Mouse (Mus musculus): ENCODE measurements around the gene Pdc. TPM values are rescaled to one million over a fixed set of nuclear protein-coding genes. Genes with fewer than 3 reads are reported as not detected.
"Not testable (repeated sequence)": the region's sequence is repeated elsewhere in the genome, so short reads cannot be mapped to it uniquely, and the experiment has no call there.

Pdc gene
- polyA plus RNA-seq (2015; fragmentation: Nextera tagmentation; extraction: Ambion mirVana) = not detected in 2 replicates

DNA sequence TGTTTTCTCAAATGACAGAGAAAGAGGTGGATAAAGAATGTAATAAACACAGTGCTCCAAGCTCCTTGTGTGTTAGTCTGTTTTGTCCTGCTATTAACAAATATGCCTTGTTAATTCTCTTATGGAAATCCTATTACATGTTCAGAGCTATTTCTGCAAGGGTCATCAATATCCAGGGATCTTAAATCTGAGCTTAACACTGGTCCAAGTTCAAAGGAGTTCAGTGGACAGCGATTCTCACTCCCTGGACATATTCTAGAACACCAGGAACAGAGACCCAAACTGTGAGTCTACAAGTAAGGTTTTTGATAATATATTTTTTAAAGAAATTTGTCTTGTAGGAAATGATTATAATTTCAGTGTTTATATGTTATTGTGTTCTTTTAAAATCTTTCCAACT is at the start of gene Pdc:
Gene Pdc (plus strand): TSS at position 213 of the 400 bp plus-strand sequence.
- H3K27me3 ChIP-seq (ENCODE audit: control insufficient read depth, insufficient read depth, low read depth, low read length) = no peaks in the 10 kb centered on the region

DNA sequence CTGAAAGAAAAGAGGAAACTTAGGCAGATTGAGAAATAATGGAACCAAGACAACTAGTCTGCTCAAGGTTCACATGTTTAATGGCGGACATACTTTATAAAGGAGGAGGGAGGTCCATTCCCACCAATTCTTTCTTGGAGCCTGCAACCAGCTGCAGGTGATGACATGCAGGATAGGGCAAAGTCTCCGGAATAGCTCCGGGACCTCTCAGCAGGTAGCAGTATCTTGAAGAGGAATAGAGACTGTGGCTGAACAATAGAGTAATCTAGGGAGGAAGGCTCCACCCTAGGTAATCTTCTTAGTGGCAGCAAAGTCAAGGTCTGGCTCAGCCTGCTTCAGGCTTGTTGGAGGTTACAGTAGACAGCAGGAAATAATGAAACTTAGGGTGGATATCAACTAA is 25.2 kb upstream of the Pdc start:
- H3K36me3 ChIP-seq (ENCODE audit: control insufficient read depth, insufficient read depth, low read length); H3K9me3 ChIP-seq (replicated peaks; ENCODE audit: control insufficient read depth, low read length, poor library complexity, severe bottlenecking); H3K4me3 ChIP-seq (ENCODE audit: low read depth, low read length); H3K4me1 ChIP-seq (ENCODE audit: control insufficient read depth, insufficient read depth, low read length); H3K27ac ChIP-seq (ENCODE audit: low read length); H3K27me3 ChIP-seq (ENCODE audit: control insufficient read depth, insufficient read depth, low read depth, low read length); H3K4me2 ChIP-seq (ENCODE audit: low read length); ATAC-seq; H3K9ac ChIP-seq (ENCODE audit: low read depth, low read length): not testable (repeated sequence)
- 70% methylated on average over 3 of the region's 3 CpGs for WGBS

More for the DNA sequence above, at the start of gene Pdc:
- Histone ChIP-seq H3K27ac (ENCODE audit: low read length) (no peak within 1 kb of the TSS), H3K4me1 (ENCODE audit: control insufficient read depth, insufficient read depth, low read length) (no peaks in the 10 kb centered on the region), H3K9me3 (replicated peaks; ENCODE audit: control insufficient read depth, low read length, poor library complexity, severe bottlenecking) (no peaks in the 10 kb centered on the region), H3K9ac (ENCODE audit: low read depth, low read length) (no peak within 1 kb of the TSS), H3K4me3 (ENCODE audit: low read depth, low read length) (no peak within 1 kb of the TSS), H3K4me2 (ENCODE audit: low read length) (no peak within 1 kb of the TSS), H3K36me3 (ENCODE audit: control insufficient read depth, insufficient read depth, low read length) (no peaks in the 10 kb centered on the region)
- WGBS = 80% methylated on average over 1 of the region's 1 CpGs
- no peak for ATAC-seq

DNA sequence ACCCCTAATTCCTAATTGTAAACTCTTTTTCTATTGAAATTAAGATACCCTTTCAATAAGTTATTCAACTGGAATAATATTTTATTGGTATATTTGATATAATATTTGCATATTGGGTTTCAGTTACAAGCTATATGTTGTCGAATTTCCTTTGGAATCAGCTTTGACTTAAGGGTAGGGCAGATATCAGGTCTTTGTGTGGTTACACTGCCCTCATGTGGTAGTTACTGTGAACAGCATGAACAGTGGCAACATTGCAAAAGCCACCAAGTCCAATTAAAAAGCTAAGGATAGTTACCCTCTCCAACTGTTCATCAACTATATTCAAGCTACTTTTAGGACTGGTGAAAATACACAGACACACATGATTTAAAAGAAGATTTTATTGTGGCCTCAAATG is 11.6 kb upstream of the Pdc start:
- 68% methylated on average over 1 of the region's 1 CpGs for WGBS
- Histone ChIP-seq H3K9ac (ENCODE audit: low read depth, low read length) (no peak overlapping the region), H3K4me3 (ENCODE audit: low read depth, low read length) (no peak overlapping the region), H3K9me3 (replicated peaks; ENCODE audit: control insufficient read depth, low read length, poor library complexity, severe bottlenecking) (no peaks in the 10 kb centered on the region), H3K27ac (ENCODE audit: low read length) (no peak overlapping the region), H3K4me2 (ENCODE audit: low read length) (no peak overlapping the region), H3K4me1 (ENCODE audit: control insufficient read depth, insufficient read depth, low read length) (no peaks in the 10 kb centered on the region), H3K27me3 (ENCODE audit: control insufficient read depth, insufficient read depth, low read depth, low read length) (no peaks in the 10 kb centered on the region), H3K36me3 (ENCODE audit: control insufficient read depth, insufficient read depth, low read length) (no peaks in the 10 kb centered on the region)
- no peak for ATAC-seq

GRCm38 (mm10) chr1:150335111-150335510 is 15.9 kb downstream of the Pdc start:
- Histone ChIP-seq H3K36me3 (ENCODE audit: control insufficient read depth, insufficient read depth, low read length) (no peaks in the 10 kb centered on the region), H3K4me1 (ENCODE audit: control insufficient read depth, insufficient read depth, low read length) (no peaks in the 10 kb centered on the region), H3K9ac (ENCODE audit: low read depth, low read length) (no peak overlapping the region), H3K4me3 (ENCODE audit: low read depth, low read length) (no peak overlapping the region), H3K9me3 (replicated peaks; ENCODE audit: control insufficient read depth, low read length, poor library complexity, severe bottlenecking) (no peaks in the 10 kb centered on the region), H3K27ac (ENCODE audit: low read length) (no peak overlapping the region), H3K4me2 (ENCODE audit: low read length) (no peak overlapping the region), H3K27me3 (ENCODE audit: control insufficient read depth, insufficient read depth, low read depth, low read length) (no peaks in the 10 kb centered on the region)
- 82% methylated on average over 2 of the region's 2 CpGs for WGBS
- ATAC-seq = no peak

DNA sequence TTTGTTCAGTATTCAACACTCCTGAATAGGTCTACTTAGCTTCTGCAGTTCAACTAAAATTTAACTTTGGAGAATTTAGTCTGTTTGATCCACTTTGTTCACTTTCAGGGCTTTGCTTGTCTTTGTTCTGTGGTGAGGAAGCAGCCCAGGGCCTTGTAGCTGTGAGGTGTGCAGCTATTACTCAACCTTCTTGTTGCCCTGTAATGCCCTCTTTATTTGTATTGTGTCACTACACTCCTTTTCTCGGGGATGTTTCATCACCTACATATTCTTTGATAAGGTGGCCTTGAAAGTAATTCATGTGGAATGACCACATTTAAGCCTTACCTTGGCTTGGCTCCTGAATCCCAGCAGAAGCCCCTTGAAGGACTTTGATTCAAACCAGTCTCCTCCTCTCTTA is 41.6 kb downstream of the Pdc start:
- no peaks in the 10 kb centered on the region for H3K4me1 ChIP-seq (ENCODE audit: control insufficient read depth, insufficient read depth, low read length)
- H3K9ac ChIP-seq (ENCODE audit: low read depth, low read length) = no peak overlapping the region
- H3K4me3 ChIP-seq (ENCODE audit: low read depth, low read length) = no peak overlapping the region
- peaks cover 19% of the 10 kb centered on the region for H3K36me3 ChIP-seq (ENCODE audit: control insufficient read depth, insufficient read depth, low read length)
- no peaks in the 10 kb centered on the region for H3K27me3 ChIP-seq (ENCODE audit: control insufficient read depth, insufficient read depth, low read depth, low read length)
- WGBS = 94% methylated on average over 1 of the region's 1 CpGs
- no peak for ATAC-seq
- no peaks in the 10 kb centered on the region for H3K9me3 ChIP-seq (replicated peaks; ENCODE audit: control insufficient read depth, low read length, poor library complexity, severe bottlenecking)
- H3K4me2 ChIP-seq (ENCODE audit: low read length) = no peak overlapping the region
- no peak overlapping the region for H3K27ac ChIP-seq (ENCODE audit: low read length)

DNA sequence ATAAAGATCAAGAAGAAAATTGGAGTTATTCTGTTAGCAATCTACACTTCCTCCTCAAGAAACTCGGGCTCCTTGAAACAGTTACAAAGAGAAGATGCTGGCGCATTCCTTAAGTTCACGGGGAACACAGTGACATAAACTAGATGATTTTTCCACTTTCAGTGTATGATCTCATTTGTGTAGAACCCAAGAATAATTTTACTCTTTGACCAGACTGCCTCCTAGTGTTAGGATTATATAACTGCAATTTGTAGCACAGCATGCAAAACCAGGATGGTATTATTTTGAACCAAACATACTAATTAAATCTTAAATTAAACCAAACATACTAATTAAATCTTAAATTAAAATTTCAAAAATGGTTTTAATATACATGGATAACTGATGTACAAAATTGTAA is 53.7 kb downstream of the Pdc start:
- no peak overlapping the region for H3K27ac ChIP-seq (ENCODE audit: low read length)
- H3K9me3 ChIP-seq (replicated peaks; ENCODE audit: control insufficient read depth, low read length, poor library complexity, severe bottlenecking) = no peaks in the 10 kb centered on the region
- no peak overlapping the region for H3K4me2 ChIP-seq (ENCODE audit: low read length)
- H3K4me1 ChIP-seq (ENCODE audit: control insufficient read depth, insufficient read depth, low read length) = no peaks in the 10 kb centered on the region
- H3K36me3 ChIP-seq (ENCODE audit: control insufficient read depth, insufficient read depth, low read length) = peaks cover 3% of the 10 kb centered on the region
- no peaks in the 10 kb centered on the region for H3K27me3 ChIP-seq (ENCODE audit: control insufficient read depth, insufficient read depth, low read depth, low read length)
- H3K9ac ChIP-seq (ENCODE audit: low read depth, low read length) = no peak overlapping the region
- H3K4me3 ChIP-seq (ENCODE audit: low read depth, low read length) = no peak overlapping the region
- no peak for ATAC-seq
- WGBS = 86% methylated on average over 3 of the region's 3 CpGs

GRCm38 (mm10) chr1:150374247-150374646 is 55.0 kb downstream of the Pdc start:
- Histone ChIP-seq H3K9me3 (replicated peaks; ENCODE audit: control insufficient read depth, low read length, poor library complexity, severe bottlenecking) (no peaks in the 10 kb centered on the region), H3K4me1 (ENCODE audit: control insufficient read depth, insufficient read depth, low read length) (no peaks in the 10 kb centered on the region), H3K4me2 (ENCODE audit: low read length) (no peak overlapping the region), H3K27me3 (ENCODE audit: control insufficient read depth, insufficient read depth, low read depth, low read length) (no peaks in the 10 kb centered on the region), H3K36me3 (ENCODE audit: control insufficient read depth, insufficient read depth, low read length) (peaks cover 3% of the 10 kb centered on the region), H3K27ac (ENCODE audit: low read length) (no peak overlapping the region), H3K9ac (ENCODE audit: low read depth, low read length) (no peak overlapping the region), H3K4me3 (ENCODE audit: low read depth, low read length) (no peak overlapping the region)
- 94% methylated on average over 2 of the region's 2 CpGs for WGBS
- no peak for ATAC-seq

Other genes with a start within 250 kb of the Pdc start
- 0.09 and 0.11 TPM in 2 replicates for gene Ptgs2, start 219.4 kb upstream of the Pdc start, polyA plus RNA-seq (2015; fragmentation: Nextera tagmentation; extraction: Ambion mirVana)
- 126 and 142 TPM in 2 replicates for gene Tpr, start 73.4 kb downstream of the Pdc start, polyA plus RNA-seq (2015; fragmentation: Nextera tagmentation; extraction: Ambion mirVana)
- 37.8 and 40.6 TPM in 2 replicates for gene Odr4, start 73.7 kb downstream of the Pdc start, polyA plus RNA-seq (2015; fragmentation: Nextera tagmentation; extraction: Ambion mirVana)
- gene Prg4, start 146.7 kb downstream of the Pdc start, polyA plus RNA-seq (2015; fragmentation: Nextera tagmentation; extraction: Ambion mirVana) = 0.28 and 0.72 TPM in 2 replicates

All from midbrain, embryonic 16.5 days (tissue).